Mouse (Mus musculus): ENCODE results near the gene Dnah7b. TPM values are rescaled to one million over a fixed set of nuclear protein-coding genes. Genes with fewer than 3 reads are reported as not detected.
"Not testable (repeated sequence)": the region's sequence is repeated elsewhere in the genome, so short reads cannot be mapped to it uniquely, and the experiment has no call there.

Dnah7b gene
- total RNA-seq, 2 experiments from 2014 or later: 1.8 to 2.9 TPM

GRCm38 (mm10) chr1:46278911-46279565 lies 212.9 kb downstream of the Dnah7b start:
- DNase-seq (ENCODE audit: low spot score in 2 of 2): not testable (repeated sequence)

DNA sequence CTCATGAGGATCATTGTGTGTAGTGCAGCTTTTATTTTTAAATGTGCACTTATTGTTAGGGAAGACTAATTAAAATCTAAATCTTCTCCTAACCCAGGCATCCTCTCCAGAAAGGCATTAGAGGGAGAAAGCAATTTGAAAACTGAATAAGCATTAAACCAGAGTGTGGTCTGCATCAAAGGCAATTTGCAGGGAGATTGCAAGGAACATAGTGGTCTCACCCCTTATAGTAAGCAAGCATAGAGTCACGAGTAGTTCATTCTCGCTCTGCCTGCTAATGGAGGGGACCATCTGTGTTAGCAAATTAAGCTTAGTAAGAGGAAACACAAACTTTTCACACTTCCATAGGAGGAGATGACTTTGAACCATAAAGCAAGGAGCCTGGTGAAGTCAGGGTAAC lies 228.3 kb downstream of the Dnah7b start:
- DNase-seq (ENCODE audit: low spot score in 2 of 2): not testable (repeated sequence)

GRCm38 (mm10) chr1:46325942-46326341 lies 259.8 kb downstream of the Dnah7b start:
- not testable (repeated sequence) for DNase-seq (ENCODE audit: low spot score in 2 of 2)

DNA sequence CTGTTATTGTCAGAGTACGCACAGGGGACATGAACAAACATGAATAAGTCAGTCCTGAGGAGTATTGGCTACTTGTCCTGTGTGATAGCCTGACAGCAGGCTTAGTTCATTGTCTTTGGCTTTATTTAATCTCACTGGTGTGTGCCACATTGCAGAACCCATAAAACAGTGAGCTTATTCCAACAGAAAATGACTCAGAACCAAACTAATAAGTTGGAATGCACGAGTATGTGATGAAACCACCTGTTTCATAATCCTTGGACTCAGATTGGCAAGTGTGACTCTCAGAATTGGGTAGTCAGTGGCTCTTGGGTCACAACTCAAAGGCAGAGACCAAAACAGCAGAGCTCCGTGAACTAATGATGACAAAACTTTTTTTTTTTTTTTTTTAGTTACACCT lies 279.2 kb downstream of the Dnah7b start:
- not testable (repeated sequence) for DNase-seq (ENCODE audit: low spot score in 2 of 2)

DNA sequence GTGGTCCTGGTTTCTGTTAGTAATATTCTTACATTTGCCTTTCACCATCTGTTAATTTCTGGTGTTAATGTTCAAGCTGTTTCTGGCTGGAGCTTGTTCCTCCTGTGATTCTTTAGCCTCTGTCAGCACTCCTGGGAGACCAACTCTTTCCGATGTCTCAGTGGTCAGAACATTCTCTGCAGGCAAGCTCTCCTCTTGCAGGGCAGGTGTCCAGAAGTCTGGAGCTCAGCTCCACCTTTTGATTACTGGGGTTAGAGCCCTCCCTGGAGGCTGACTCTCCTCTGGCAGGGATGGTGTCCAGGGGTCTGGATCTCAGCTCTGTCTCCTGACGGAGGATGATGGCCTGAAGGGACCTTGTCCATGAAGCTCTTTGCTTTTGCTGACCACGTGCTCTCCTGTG lies 314.5 kb downstream of the Dnah7b start:
- DNase-seq (ENCODE audit: low spot score in 2 of 2): not testable (repeated sequence)

DNA sequence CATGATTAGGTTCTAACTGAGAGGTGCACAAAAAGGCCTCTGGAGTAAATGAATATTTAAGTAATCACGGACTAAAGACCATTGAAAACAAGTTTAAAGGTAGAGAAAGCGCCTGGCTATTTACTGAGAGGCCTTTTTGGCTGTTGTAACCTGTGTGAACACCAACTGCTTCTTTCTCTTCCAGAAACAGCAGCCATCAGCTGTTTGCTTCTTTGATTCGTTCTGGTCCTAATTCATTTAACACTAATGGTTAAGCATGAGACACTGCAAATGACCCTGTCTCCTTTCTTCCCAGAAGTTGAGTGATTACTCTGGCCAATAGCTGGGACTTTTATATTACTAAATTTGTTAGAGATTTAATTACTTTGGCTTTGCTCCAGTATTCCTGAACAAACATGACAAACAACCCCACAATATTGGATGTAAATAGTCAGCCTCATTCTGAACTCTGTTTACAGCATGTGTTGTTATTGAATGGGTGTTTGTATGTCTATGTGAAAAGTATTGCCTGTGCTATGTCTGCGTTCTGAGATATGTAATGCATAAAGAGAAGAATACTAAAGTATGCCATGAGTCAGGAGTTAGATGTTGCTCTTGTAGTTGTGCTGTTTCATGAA lies 328.7 kb downstream of the Dnah7b start:
- DNase-seq (ENCODE audit: low spot score in 2 of 2): not testable (repeated sequence)

DNA sequence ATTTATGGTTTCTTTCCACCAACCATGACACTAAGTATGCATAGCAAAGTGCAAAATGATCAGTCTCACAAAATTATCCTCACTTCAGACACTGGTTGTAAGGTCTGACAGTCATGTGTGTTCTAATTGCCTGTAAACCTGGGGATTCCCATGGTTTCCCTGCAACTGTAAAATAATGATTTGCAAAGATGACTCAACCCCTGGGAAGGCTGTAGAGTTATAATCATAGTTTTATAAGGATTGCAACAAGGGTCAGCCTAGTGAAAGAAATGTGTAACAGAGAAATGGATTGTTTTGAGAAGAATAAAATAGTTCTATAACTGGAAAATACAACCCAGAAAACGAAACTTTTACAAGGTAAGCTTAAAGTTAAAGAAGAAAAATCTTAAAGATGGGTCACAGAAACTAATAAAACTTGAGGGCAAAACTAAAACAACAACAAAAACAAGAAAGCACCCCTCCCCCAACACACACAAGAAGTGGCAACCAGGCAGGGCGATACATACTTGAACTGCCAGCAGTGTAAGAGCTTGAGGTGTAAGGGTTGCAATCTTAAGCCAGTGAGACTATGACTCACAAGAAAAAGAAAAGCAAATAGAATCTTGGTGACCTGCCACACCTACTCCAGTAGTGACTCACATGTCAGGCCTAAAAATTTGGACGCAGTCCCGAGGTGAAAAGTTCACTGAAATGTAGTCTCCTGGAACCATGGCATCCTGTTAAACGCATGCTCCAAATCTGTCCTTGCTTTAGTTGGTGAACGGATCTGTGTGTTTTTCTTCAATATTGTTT lies 342.4 kb downstream of the Dnah7b start:
- DNase-seq (ENCODE audit: low spot score in 2 of 2): no peak

GRCm38 (mm10) chr1:46414798-46415197 lies 348.7 kb downstream of the Dnah7b start:
- not testable (repeated sequence) for DNase-seq (ENCODE audit: low spot score in 2 of 2)

DNA sequence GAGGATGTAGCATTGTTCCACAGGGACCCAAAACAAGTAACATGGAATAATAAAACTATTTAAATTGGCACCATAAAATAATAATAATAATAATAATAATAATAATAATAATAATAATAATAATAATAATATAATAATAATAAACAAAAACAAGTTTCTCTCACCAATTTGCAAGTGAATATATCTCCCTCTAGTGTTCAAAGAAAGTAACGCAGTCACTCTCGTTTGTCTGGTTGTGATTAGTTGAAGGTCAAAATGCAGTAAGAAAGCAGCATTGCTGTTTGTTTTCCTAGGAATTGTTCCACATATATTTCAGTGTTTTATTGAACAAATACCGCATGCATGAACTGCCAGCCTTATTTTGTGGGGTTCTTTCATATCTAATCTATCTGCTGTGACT lies 350.8 kb downstream of the Dnah7b start:
- DNase-seq (ENCODE audit: low spot score in 2 of 2): not testable (repeated sequence)

- not testable (repeated sequence) for DNase-seq (ENCODE audit: low spot score in 2 of 2)
These were observed 352.9 kb downstream of the Dnah7b start for GRCm38 (mm10) chr1:46418966-46419365.

Other genes with a start within 250 kb of the Dnah7b start
- gene Gm5269, start 176.0 kb upstream of the Dnah7b start, total RNA-seq (2021): not detected
- gene Slc40a1, start 139.8 kb upstream of the Dnah7b start, total RNA-seq (2021): 10 to 100 TPM in 1 of 2 experiments, 1 to 10 TPM in 1; 6.9 to 11.1 TPM